Mouse (Mus musculus): Measurements from ENCODE around the gene Mief1.
A peak's percentile ranks its signal among the peaks of the same experiment; 100 is the strongest.

Mief1 gene

GRCm38 (mm10) chr15:80233733-80234509, at the start of gene Mief1:
Gene Mief1, plus strand, starts transcription at chr15:80234018.
- peak; percentile 95 for DNase-seq (ENCODE audit: low read depth, low spot score)

GRCm38 (mm10) chr15:80188927-80189326, 44.9 kb upstream of the Mief1 start:
- no peak for DNase-seq (ENCODE audit: low read depth, low spot score)

- DNase-seq (ENCODE audit: low read depth, low spot score), result no peak
These were observed 43.7 kb upstream of the Mief1 start for GRCm38 (mm10) chr15:80190075-80190474.

- DNase-seq (ENCODE audit: low read depth, low spot score), result no peak
These were observed 42.1 kb upstream of the Mief1 start for GRCm38 (mm10) chr15:80191585-80192245.

GRCm38 (mm10) chr15:80192246-80192585, 41.6 kb upstream of the Mief1 start:
- DNase-seq (ENCODE audit: low read depth, low spot score), result no peak

GRCm38 (mm10) chr15:80192847-80193246, 41.0 kb upstream of the Mief1 start:
- DNase-seq (ENCODE audit: low read depth, low spot score), result no peak

GRCm38 (mm10) chr15:80199556-80199955, 34.3 kb upstream of the Mief1 start:
- DNase-seq (ENCODE audit: low read depth, low spot score), result no peak

- DNase-seq (ENCODE audit: low read depth, low spot score), result no peak
These were observed 31.6 kb upstream of the Mief1 start for GRCm38 (mm10) chr15:80202111-80202775.

- DNase-seq (ENCODE audit: low read depth, low spot score), result peak; percentile 44
These were observed 30.4 kb upstream of the Mief1 start for GRCm38 (mm10) chr15:80203406-80203805.

- DNase-seq (ENCODE audit: low read depth, low spot score), result no peak
These were observed 27.7 kb upstream of the Mief1 start for GRCm38 (mm10) chr15:80206057-80206565.

GRCm38 (mm10) chr15:80208446-80208845, 25.4 kb upstream of the Mief1 start:
- no peak for DNase-seq (ENCODE audit: low read depth, low spot score)

GRCm38 (mm10) chr15:80213688-80214087, 20.1 kb upstream of the Mief1 start:
- no peak for DNase-seq (ENCODE audit: low read depth, low spot score)

- DNase-seq (ENCODE audit: low read depth, low spot score), result peak; percentile 56
These were observed 17.9 kb upstream of the Mief1 start for GRCm38 (mm10) chr15:80215716-80216479.

- DNase-seq (ENCODE audit: low read depth, low spot score), result no peak
These were observed 17.4 kb upstream of the Mief1 start for GRCm38 (mm10) chr15:80216480-80216820.

- no peak for DNase-seq (ENCODE audit: low read depth, low spot score)
These were observed 16.3 kb upstream of the Mief1 start for GRCm38 (mm10) chr15:80217476-80217875.

- DNase-seq (ENCODE audit: low read depth, low spot score), result peak; percentile 90
These were observed 14.6 kb upstream of the Mief1 start for GRCm38 (mm10) chr15:80219211-80219610.

GRCm38 (mm10) chr15:80219705-80220657, 13.8 kb upstream of the Mief1 start:
- DNase-seq (ENCODE audit: low read depth, low spot score), result peak; percentile 66

- DNase-seq (ENCODE audit: low read depth, low spot score), result no peak
These were observed 12.8 kb upstream of the Mief1 start for GRCm38 (mm10) chr15:80221031-80221430.

GRCm38 (mm10) chr15:80223751-80224150, 10.1 kb upstream of the Mief1 start:
- no peak for DNase-seq (ENCODE audit: low read depth, low spot score)

GRCm38 (mm10) chr15:80225208-80225607, 8.6 kb upstream of the Mief1 start:
- DNase-seq (ENCODE audit: low read depth, low spot score), result peak; percentile 76

- DNase-seq (ENCODE audit: low read depth, low spot score), result peak; percentile 81
These were observed 8.0 kb upstream of the Mief1 start for GRCm38 (mm10) chr15:80225796-80226195.

All from 3T3-L1 (cell line).